Mouse (Mus musculus) olfactory bulb, adult 2 months (tissue): ENCODE measurements at regions not wholly inside any gene's neighbourhood (a gene's known extent, or its start where the extent isn't known, plus 50 kb on each side); places are given as distances from the start of the nearest gene placed in this dataset.

Experiments used
- CTCF ChIP-seq: fragments of 200-500 bp; IDR thresholded peaks from 2 replicates; pipeline ENCODE4 v1.5.1; 2012; ENCODE audit warnings: low read depth, mild to moderate bottlenecking, low read length, moderate library complexity; ENCODE audit not compliant: insufficient read depth
- POLR2A ChIP-seq: fragments of 200-500 bp; IDR thresholded peaks from 2 replicates; pipeline ENCODE4 v1.6.1; 2012; ENCODE audit warnings: mild to moderate bottlenecking, low read depth, low read length, moderate library complexity; ENCODE audit not compliant: insufficient read depth

DNA sequence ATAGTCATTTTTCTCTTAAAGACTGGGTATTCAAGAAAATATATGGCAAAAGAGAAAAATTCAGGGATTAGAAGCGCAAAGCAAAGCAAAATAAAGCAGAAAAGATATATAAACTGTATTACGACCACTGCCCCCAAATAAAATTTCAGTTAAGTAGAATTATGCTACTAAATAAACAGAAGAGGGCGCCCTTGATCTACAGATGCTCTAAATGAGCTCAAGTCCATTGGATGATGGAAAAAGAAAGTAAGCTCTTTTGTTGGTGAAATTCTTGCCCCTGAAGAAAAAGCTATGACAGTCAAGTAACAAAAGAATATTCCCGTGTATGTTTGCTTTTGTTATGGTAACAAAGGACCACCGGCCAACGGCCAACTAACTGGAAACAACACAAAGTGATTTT, 165.5 kb upstream of the Stk26 start:
- TF ChIP-seq CTCF (no peak), POLR2A (no peak)
